Comparison of ENCODE assay signal across 16 mouse cellular contexts in genomic region chr4:130905882-130906281, GRCm38 (mm10). TPM values are rescaled to one million over a fixed set of nuclear protein-coding genes. Genes with fewer than 3 reads are reported as not detected.
DNase-seq lines count a peak whose midpoint lies in the region; ATAC-seq and TF ChIP-seq lines count a peak whose summit lies in the region.
"Had no signal": no experiment of that assay in that cellular context is flagged by ENCODE, and none has a peak within 500 bp of the region (broad histone marks: within the 10 kb centered on the region; RNA-seq: fewer than 3 reads in every experiment).

No protein-coding gene starts in this region.

- no peaks in the 10 kb centered on the region for H3K9me3 ChIP-seq in heart, embryonic 15.5 days (replicated peaks)
- H3K9me3 ChIP-seq in E14TG2a.4 (ENCODE audit: low read length): no peaks in the 10 kb centered on the region
- no peaks in the 10 kb centered on the region for H3K9me3 ChIP-seq in embryonic facial prominence, embryonic 13.5 days
- H3K9me3 ChIP-seq in limb, embryonic 14.5 days (ENCODE audit: control insufficient read depth, low read length): no peaks in the 10 kb centered on the region
- H3K9me3 ChIP-seq in midbrain, embryonic 11.5 days (ENCODE audit: control insufficient read depth, low read length): no peaks in the 10 kb centered on the region
- H3K9me3 ChIP-seq: neural tube, embryonic 13.5 days had no signal

- no peak for DNase-seq in heart, postnatal 25 days (ENCODE audit: low spot score)
- DNase-seq in limb, embryonic 14.5 days (ENCODE audit: low spot score): no peak
- DNase-seq in layer of hippocampus, postnatal 36 days: no peak
- DNase-seq in cerebellum, adult 2 months: no peak
- no peak for DNase-seq in midbrain, embryonic 11.5 days (ENCODE audit: low spot score, missing footprints)
- DNase-seq: lung, postnatal 10 days; thymus, postnatal 36 days had no signal

- H3K27ac ChIP-seq in heart, embryonic 15.5 days: peak overlapping the region; percentile 52
- 0 out of 2 replicates have a peak overlapping the region, but pooled peaks have one; percentile 22 for H3K27ac ChIP-seq in embryonic facial prominence, embryonic 13.5 days
- peak overlapping the region; percentile 44; the same call in 1 of the 2 replicates for H3K27ac ChIP-seq in limb, embryonic 14.5 days (replicated peaks; ENCODE audit: low read depth, low read length)
- H3K27ac ChIP-seq in cerebellum, adult 2 months (ENCODE audit: insufficient read depth, low read length): no peak overlapping the region
- H3K27ac ChIP-seq in midbrain, embryonic 11.5 days (ENCODE audit: low read depth, low read length): no peak overlapping the region
- H3K27ac ChIP-seq: neural tube, embryonic 13.5 days had no signal

- no peak overlapping the region for H3K4me3 ChIP-seq in heart, embryonic 15.5 days
- H3K4me3 ChIP-seq in E14TG2a.4 (replicated peaks; ENCODE audit: low read length): peak overlapping the region; percentile 37; the same call in 1 of the 2 replicates
- no peak overlapping the region for H3K4me3 ChIP-seq in embryonic facial prominence, embryonic 13.5 days
- H3K4me3 ChIP-seq in limb, embryonic 14.5 days (replicated peaks; ENCODE audit: low read length): no peak overlapping the region
- H3K4me3 ChIP-seq in cerebellum, adult 2 months (replicated peaks; ENCODE audit: insufficient read depth, low read depth, low read length): no peak overlapping the region
- H3K4me3 ChIP-seq in midbrain, embryonic 11.5 days (ENCODE audit: low read depth, low read length): no peak overlapping the region
- H3K4me3 ChIP-seq: neural tube, embryonic 13.5 days had no signal

- H3K27me3 ChIP-seq in heart, embryonic 15.5 days: no peaks in the 10 kb centered on the region
- no peaks in the 10 kb centered on the region for H3K27me3 ChIP-seq in E14TG2a.4 (ENCODE audit: insufficient read depth, low read length)
- H3K27me3 ChIP-seq in embryonic facial prominence, embryonic 13.5 days: no peaks in the 10 kb centered on the region
- H3K27me3 ChIP-seq in limb, embryonic 14.5 days (ENCODE audit: control insufficient read depth, insufficient read depth, low read length): no peaks in the 10 kb centered on the region
- H3K27me3 ChIP-seq in cerebellum, adult 2 months (ENCODE audit: control insufficient read depth, insufficient read depth, low read length): no peaks in the 10 kb centered on the region
- no peaks in the 10 kb centered on the region for H3K27me3 ChIP-seq in midbrain, embryonic 11.5 days (ENCODE audit: control insufficient read depth, insufficient read depth, low read length)
- H3K27me3 ChIP-seq: neural tube, embryonic 13.5 days had no signal

- H3K9ac ChIP-seq in heart, embryonic 15.5 days: no peak overlapping the region
- H3K9ac ChIP-seq in embryonic facial prominence, embryonic 13.5 days: no peak overlapping the region
- H3K9ac ChIP-seq in limb, embryonic 14.5 days (ENCODE audit: low read depth, low read length, severe bottlenecking): no peak overlapping the region
- H3K9ac ChIP-seq in midbrain, embryonic 11.5 days (ENCODE audit: low read length): no peak overlapping the region
- H3K9ac ChIP-seq: neural tube, embryonic 13.5 days had no signal

- no peak for ATAC-seq in heart, embryonic 15.5 days (replicated peaks; ENCODE audit: insufficient number of reproducible peaks, insufficient read depth, low FRiP score, low read depth)
- ATAC-seq in embryonic facial prominence, embryonic 13.5 days (ENCODE audit: insufficient number of reproducible peaks, insufficient read depth, low FRiP score, low TSS enrichment, low read depth): no peak
- ATAC-seq in limb, embryonic 14.5 days (ENCODE audit: low FRiP score, low read depth): no peak; the same call in 1 of the 2 replicates
- no peak for ATAC-seq in midbrain, embryonic 11.5 days (ENCODE audit: low FRiP score)
- ATAC-seq: inflammation-experienced regulatory T-cells, adult 6 months had no signal

- no peak for TF ChIP-seq POLR2A in limb, embryonic 14.5 days (IDR thresholded peaks at IDR 0.05; ENCODE audit: borderline replicate concordance, extremely low read depth, insufficient read depth, insufficient read length)
- no peak for TF ChIP-seq POLR2A in cerebellum, adult 2 months (IDR thresholded peaks at IDR 0.05; ENCODE audit: borderline replicate concordance, insufficient read depth, low read length)

- no peak for TF ChIP-seq CTCF in E14TG2a.4 (conservative IDR thresholded peaks at IDR 0.05; ENCODE audit: low read length)
- TF ChIP-seq CTCF in cerebellum, adult 2 months (IDR thresholded peaks at IDR 0.05; ENCODE audit: borderline replicate concordance, insufficient read depth, low read depth, low read length): no peak

- no peaks in the 10 kb centered on the region for H3K36me3 ChIP-seq in heart, embryonic 15.5 days
- no peaks in the 10 kb centered on the region for H3K36me3 ChIP-seq in E14TG2a.4 (ENCODE audit: insufficient read depth, low read length)
- H3K36me3 ChIP-seq in embryonic facial prominence, embryonic 13.5 days: no peaks in the 10 kb centered on the region
- no peaks in the 10 kb centered on the region for H3K36me3 ChIP-seq in limb, embryonic 14.5 days (ENCODE audit: control insufficient read depth, insufficient read depth, low read length)
- H3K36me3 ChIP-seq in midbrain, embryonic 11.5 days (ENCODE audit: control insufficient read depth, insufficient read depth, low read length): no peaks in the 10 kb centered on the region
- H3K36me3 ChIP-seq: neural tube, embryonic 13.5 days had no signal

- WGBS in heart, embryonic 15.5 days: 75% methylated on average over 6 of the region's 6 CpGs
- WGBS in embryonic facial prominence, embryonic 13.5 days: 77% methylated on average over 6 of the region's 6 CpGs
- 59% methylated on average over 6 of the region's 6 CpGs for WGBS in limb, embryonic 14.5 days
- 82% methylated on average over 6 of the region's 6 CpGs for WGBS in cerebellum, adult 2 months
- 84% methylated on average over 6 of the region's 6 CpGs for WGBS in midbrain, embryonic 11.5 days

- intact Hi-C loops in heart, postnatal 25 days (cut with DNase I): no loop called here

- peaks cover 49% of the 10 kb centered on the region for H3K4me1 ChIP-seq in heart, embryonic 15.5 days (replicated peaks)
- peaks cover 61% of the 10 kb centered on the region for H3K4me1 ChIP-seq in E14TG2a.4 (replicated peaks; ENCODE audit: low read depth, low read length)
- peaks cover 42% of the 10 kb centered on the region for H3K4me1 ChIP-seq in embryonic facial prominence, embryonic 13.5 days
- H3K4me1 ChIP-seq in limb, embryonic 14.5 days (ENCODE audit: control insufficient read depth, insufficient read depth, low read length): peaks cover 27% of the 10 kb centered on the region
- peaks cover 19% of the 10 kb centered on the region for H3K4me1 ChIP-seq in cerebellum, adult 2 months (ENCODE audit: control insufficient read depth, insufficient read depth, low read length)
- no peaks in the 10 kb centered on the region for H3K4me1 ChIP-seq in midbrain, embryonic 11.5 days (ENCODE audit: control insufficient read depth, insufficient read depth, low read length)

- H3K4me2 ChIP-seq in heart, embryonic 15.5 days: no peak overlapping the region
- no peak overlapping the region for H3K4me2 ChIP-seq in embryonic facial prominence, embryonic 13.5 days
- no peak overlapping the region for H3K4me2 ChIP-seq in limb, embryonic 14.5 days (replicated peaks; ENCODE audit: low read depth, low read length, severe bottlenecking)
- no peak overlapping the region for H3K4me2 ChIP-seq in midbrain, embryonic 11.5 days
- H3K4me2 ChIP-seq: neural tube, embryonic 13.5 days had no signal

RNA-seq across cellular contexts. Expression of gene Laptm5, which starts 7.0 kb away (rescaled TPM):
- 27.4 and 55.0 TPM in 2 replicates for polyA plus RNA-seq in heart, embryonic 15.5 days (2015; fragmentation: Nextera tagmentation; extraction: Ambion mirVana)
- 10 to 100 TPM; 17.8 to 18.4 TPM for total RNA-seq in heart, postnatal 25 days (2021)
- 27.9 and 28.6 TPM in 2 replicates for polyA plus RNA-seq in embryonic facial prominence, embryonic 13.5 days (2015; fragmentation: Nextera tagmentation; extraction: Ambion mirVana)
- 45.5 and 55.1 TPM in 2 replicates for polyA plus RNA-seq in limb, embryonic 14.5 days (2012; rRNA removed)
- 69.2 and 75.8 TPM in 2 replicates for polyA plus RNA-seq in limb, embryonic 14.5 days (2014; fragmentation: Nextera tagmentation; extraction: Ambion mirVana)
- 10 to 100 TPM; 30.3 to 31.0 TPM for total RNA-seq in layer of hippocampus, postnatal 36 days (2021)
- polyA plus RNA-seq in cerebellum, adult 2 months (2012; rRNA removed): 18.9 and 19.0 TPM in 2 replicates
- polyA plus RNA-seq in midbrain, embryonic 11.5 days (2014; fragmentation: Nextera tagmentation; extraction: Ambion mirVana): 22.0 and 27.3 TPM in 2 replicates

RNA-seq across cellular contexts. Expression of gene Matn1, which starts 38.3 kb away (rescaled TPM):
- 0.39 and 1.6 TPM in 2 replicates for polyA plus RNA-seq in heart, embryonic 15.5 days (2015; fragmentation: Nextera tagmentation; extraction: Ambion mirVana)
- not detected for total RNA-seq in heart, postnatal 25 days (2021)
- polyA plus RNA-seq in embryonic facial prominence, embryonic 13.5 days (2015; fragmentation: Nextera tagmentation; extraction: Ambion mirVana): 28.7 and 31.4 TPM in 2 replicates
- 471 and 564 TPM in 2 replicates for polyA plus RNA-seq in limb, embryonic 14.5 days (2012; rRNA removed)
- 87.5 and 113 TPM in 2 replicates for polyA plus RNA-seq in limb, embryonic 14.5 days (2014; fragmentation: Nextera tagmentation; extraction: Ambion mirVana)
- total RNA-seq in layer of hippocampus, postnatal 36 days (2021): 1 to 10 TPM; 1.4 to 1.5 TPM
- 0.23 and 0.33 TPM in 2 replicates for polyA plus RNA-seq in cerebellum, adult 2 months (2012; rRNA removed)
- polyA plus RNA-seq in midbrain, embryonic 11.5 days (2014; fragmentation: Nextera tagmentation; extraction: Ambion mirVana): not detected in 2 replicates
- total RNA-seq: adrenal gland, adult 18-20 months; gastrocnemius, postnatal 25 days had no signal
- polyA plus RNA-seq: heart, embryonic 14.5 days; inflammation-experienced regulatory T-cells, adult 6 months; large intestine, adult 2 months had no signal

Comparison
In these comparisons a context has a peak if more than half of its experiments do, and no peak if none do; other contexts are left out.
1. H3K27ac ChIP-seq: peak in heart, embryonic 15.5 days (single experiment), embryonic facial prominence, embryonic 13.5 days (single experiment) and limb, embryonic 14.5 days (single experiment); none in cerebellum, adult 2 months (single experiment) and midbrain, embryonic 11.5 days (single experiment).
2. RNA of gene Matn1, which starts 38.3 kb away (polyA plus RNA-seq): 87.5 to 564 TPM in limb, embryonic 14.5 days and 28.7 to 31.4 TPM in embryonic facial prominence, embryonic 13.5 days; 0.39 to 1.6 TPM in heart, embryonic 15.5 days, 0.23 to 0.33 TPM in cerebellum, adult 2 months and not detected in midbrain, embryonic 11.5 days; every median in the first group is over 10 times any median in the second.